Mouse (Mus musculus) hindbrain, embryonic 11.5 days (tissue): ENCODE measurements around the gene Bmp8a. TPM values are rescaled to one million over a fixed set of nuclear protein-coding genes. Genes with fewer than 3 reads are reported as not detected.
A peak's percentile ranks its signal among the peaks of the same experiment; 100 is the strongest.

Experiments
- ATAC-seq: fragments of 200-750 bp; cut with Nextera tagmentation; 2 replicates; pipeline ENCODE4 v1.8.0; 2017; ENCODE audit warnings: mild to moderate bottlenecking, moderate TSS enrichment, moderate library complexity; ENCODE audit not compliant: low FRiP score
- DNase-seq: peaks from one replicate; pipeline ENCODE4 v3.0.0-alpha.2; 2015; ENCODE audit warnings: low spot score
- H3K27ac ChIP-seq: fragments of 300-500 bp; sonication (generic); 2 replicates; pipeline ENCODE4 v1.5.1; 2014; ENCODE audit warnings: mild to moderate bottlenecking, low read depth, low read length
- H3K27me3 ChIP-seq: fragments of 300-500 bp; sonication (generic); 2 replicates; pipeline ENCODE4 v1.6.1; 2014; ENCODE audit warnings: mild to moderate bottlenecking, low read length, moderate library complexity, mixed read lengths; ENCODE audit not compliant: control insufficient read depth, insufficient read depth
- H3K36me3 ChIP-seq: fragments of 300-500 bp; sonication (generic); 2 replicates; pipeline ENCODE4 v1.6.1; 2014; ENCODE audit warnings: mild to moderate bottlenecking, low read length, moderate library complexity, mixed read lengths; ENCODE audit not compliant: control insufficient read depth, insufficient read depth
- H3K4me1 ChIP-seq: fragments of 300-500 bp; sonication (generic); replicated peaks from 2 replicates; pipeline ENCODE4 v1.6.1; 2014; ENCODE audit warnings: low read length, mixed read lengths; ENCODE audit not compliant: control insufficient read depth, insufficient read depth
- H3K4me2 ChIP-seq: fragments of 300-500 bp; sonication (generic); replicated peaks from 2 replicates; pipeline ENCODE4 v1.6.1; 2014; ENCODE audit warnings: mild to moderate bottlenecking, low read depth, low read length
- H3K4me3 ChIP-seq: fragments of 300-500 bp; sonication (generic); 2 replicates; pipeline ENCODE4 v1.5.1; 2014; ENCODE audit warnings: low read depth, low read length
- H3K9ac ChIP-seq: fragments of 300-500 bp; sonication (generic); 2 replicates; pipeline ENCODE4 v1.6.1; 2014; ENCODE audit warnings: low read depth, low read length
- H3K9me3 ChIP-seq: fragments of 300-500 bp; sonication (generic); 2 replicates; pipeline ENCODE4 v1.6.1; 2016; ENCODE audit warnings: low read length; ENCODE audit not compliant: control insufficient read depth
- WGBS: fragments of 180-500 bp; shearing (Covaris S2); extraction: QIAGEN DNeasy Blood & Tissue Kit; methylation state at CpG from one replicate; pipeline ENCODE4 v1.1.7; 2014; 5-methylcytosine and 5-hydroxymethylcytosine counted together
- polyA plus RNA-seq: library from polyadenylated mRNA; unstranded; fragments of >200 nt; fragmentation: Nextera tagmentation; extraction: Ambion mirVana; gene quantifications from 2 replicates; pipeline ENCODE4 v1.2.1, GENCODE M21; 2014

Bmp8a gene
- polyA plus RNA-seq, 1 experiment from 2014 or later: 0.06 TPM

DNA sequence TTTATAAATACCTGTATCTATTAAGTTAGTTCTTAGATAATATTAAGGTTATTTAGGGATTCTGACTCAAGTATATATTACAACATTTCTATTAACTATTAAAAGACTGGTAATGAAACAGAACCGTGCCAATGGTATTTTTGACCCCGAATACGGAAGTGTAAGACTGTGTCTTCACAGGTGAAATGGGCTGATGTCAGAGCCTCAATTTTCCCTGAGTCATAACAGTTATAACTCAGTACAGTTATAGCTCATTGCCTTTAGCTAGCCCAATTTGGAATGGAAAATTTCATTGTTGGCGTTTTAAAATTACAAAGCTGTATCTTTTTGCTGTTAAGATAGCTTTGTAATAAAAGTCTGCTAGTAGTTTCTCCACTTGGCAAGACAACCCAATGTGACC is 20.5 kb upstream of the Bmp8a start:
- no peak overlapping the region for H3K27ac ChIP-seq
- no peak overlapping the region for H3K4me3 ChIP-seq
- no peak for DNase-seq
- 96% methylated on average over 4 of the region's 4 CpGs for WGBS
- H3K36me3 ChIP-seq: peaks cover 26% of the 10 kb centered on the region
- ATAC-seq: no peak
- no peak overlapping the region for H3K9ac ChIP-seq
- no peaks in the 10 kb centered on the region for H3K4me1 ChIP-seq
- H3K9me3 ChIP-seq: no peaks in the 10 kb centered on the region
- no peak overlapping the region for H3K4me2 ChIP-seq
- H3K27me3 ChIP-seq: no peaks in the 10 kb centered on the region

DNA sequence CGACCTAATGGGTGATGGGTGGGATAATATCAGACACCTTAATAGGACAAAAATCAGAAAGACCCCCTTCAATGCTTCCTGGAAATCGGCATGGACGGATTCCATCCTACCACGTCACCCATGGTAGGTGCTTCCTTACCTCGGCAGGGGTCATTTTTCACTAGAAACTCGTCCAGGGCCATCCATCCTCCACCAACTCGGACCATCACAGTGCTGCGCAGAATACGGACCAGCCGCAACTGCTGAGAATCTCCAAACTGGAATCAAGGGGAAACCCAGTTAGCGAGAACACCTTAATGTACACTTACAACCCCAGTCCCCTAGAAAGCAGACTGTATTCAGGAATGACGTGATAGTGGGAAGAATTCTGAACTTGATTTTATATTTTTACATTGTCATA is 17.7 kb upstream of the Bmp8a start:
- DNase-seq: no peak
- H3K36me3 ChIP-seq: peaks cover 21% of the 10 kb centered on the region; the same call in 1 of the 2 replicates
- no peaks in the 10 kb centered on the region for H3K9me3 ChIP-seq
- no peak overlapping the region for H3K4me2 ChIP-seq
- no peak for ATAC-seq
- no peaks in the 10 kb centered on the region for H3K4me1 ChIP-seq
- no peak overlapping the region for H3K27ac ChIP-seq
- WGBS: 93% methylated on average over 12 of the region's 12 CpGs
- H3K27me3 ChIP-seq: no peaks in the 10 kb centered on the region
- no peak overlapping the region for H3K4me3 ChIP-seq
- H3K9ac ChIP-seq: no peak overlapping the region

DNA sequence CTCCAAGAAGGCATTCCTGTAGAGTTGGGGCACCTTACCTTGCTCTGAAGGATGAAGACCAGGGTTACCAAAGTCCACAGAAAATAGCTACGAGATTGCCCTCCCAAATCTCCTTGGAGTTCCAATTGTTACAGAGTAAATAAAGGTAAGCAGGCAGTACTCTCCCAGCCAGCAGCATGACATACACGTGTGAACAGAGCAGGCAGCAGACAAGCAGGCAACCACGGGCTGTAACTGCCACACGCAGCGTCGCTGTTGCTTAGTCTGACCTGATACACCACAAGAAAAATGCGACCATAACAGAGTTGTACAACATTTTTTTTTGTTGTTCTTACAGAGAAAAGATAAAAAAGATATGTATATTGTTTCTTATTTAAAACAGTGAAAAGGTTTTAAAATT is 15.6 kb upstream of the Bmp8a start:
- Histone ChIP-seq H3K4me3 (no peak overlapping the region), H3K27me3 (no peaks in the 10 kb centered on the region), H3K4me1 (no peaks in the 10 kb centered on the region), H3K9ac (no peak overlapping the region), H3K4me2 (no peak overlapping the region), H3K9me3 (no peaks in the 10 kb centered on the region), H3K27ac (no peak overlapping the region), H3K36me3 (peaks cover 27% of the 10 kb centered on the region)
- WGBS: 93% methylated on average over 7 of the region's 7 CpGs
- DNase-seq (no peak), ATAC-seq (no peak)

DNA sequence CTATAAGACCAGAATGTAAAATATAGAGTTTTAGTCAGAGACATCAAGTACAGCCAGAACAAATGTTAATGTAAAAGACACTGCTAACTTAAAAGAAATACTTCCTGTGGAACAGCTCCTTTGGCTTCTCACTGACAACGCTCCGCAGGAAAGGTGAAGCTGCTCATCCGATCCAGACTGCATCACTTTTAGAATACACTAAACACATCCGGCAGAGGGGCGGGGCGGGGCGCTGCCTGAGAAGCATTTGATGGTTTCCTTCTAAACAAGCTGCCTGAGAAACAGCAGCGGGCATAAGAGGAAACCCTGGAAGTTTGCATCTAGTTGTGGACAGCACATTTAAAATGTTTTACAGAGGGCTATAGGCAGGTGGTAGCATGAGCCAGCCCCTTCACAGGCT is 12.9 kb upstream of the Bmp8a start:
- no peak overlapping the region for H3K4me2 ChIP-seq
- peaks cover 31% of the 10 kb centered on the region for H3K36me3 ChIP-seq
- ATAC-seq: no peak
- H3K4me3 ChIP-seq: no peak overlapping the region
- H3K9ac ChIP-seq: no peak overlapping the region
- H3K4me1 ChIP-seq: no peaks in the 10 kb centered on the region
- no peak for DNase-seq
- 91% methylated on average over 8 of the region's 8 CpGs for WGBS
- no peak overlapping the region for H3K27ac ChIP-seq
- no peaks in the 10 kb centered on the region for H3K9me3 ChIP-seq
- no peaks in the 10 kb centered on the region for H3K27me3 ChIP-seq

DNA sequence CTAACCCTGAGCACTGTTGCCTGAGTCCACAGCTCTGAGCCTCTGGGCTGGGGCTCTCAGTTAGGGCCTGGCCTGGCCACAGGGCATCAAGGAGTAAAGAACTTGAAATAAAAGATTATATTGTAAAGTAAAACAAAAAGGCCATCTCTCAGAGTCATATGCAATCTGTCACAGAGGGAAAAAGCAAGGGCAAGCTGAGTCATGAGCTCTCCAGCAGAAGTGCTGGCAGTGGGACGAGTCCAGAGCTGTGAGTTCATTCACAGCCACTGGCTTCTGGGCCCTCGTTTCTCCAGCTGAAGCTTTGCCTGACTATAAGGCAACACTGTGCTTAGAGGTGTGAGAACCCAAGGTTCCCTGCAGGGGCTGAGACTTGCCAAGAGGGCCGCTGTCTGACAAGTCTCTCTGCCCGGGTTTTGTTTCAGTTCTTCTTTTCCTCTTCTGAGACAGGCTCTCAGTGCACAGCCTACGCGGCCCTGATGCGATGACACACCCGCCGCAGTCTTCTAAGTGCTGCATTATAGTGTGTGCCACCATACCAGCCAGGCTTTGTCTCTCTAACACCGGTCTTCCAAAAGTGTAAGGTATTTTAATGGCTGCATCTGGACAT is 10.3 kb upstream of the Bmp8a start:
- WGBS: 91% methylated on average over 10 of the region's 10 CpGs
- Histone ChIP-seq H3K9ac (no peak overlapping the region), H3K36me3 (peaks cover 26% of the 10 kb centered on the region), H3K27me3 (no peaks in the 10 kb centered on the region), H3K4me1 (no peaks in the 10 kb centered on the region), H3K4me2 (no peak overlapping the region), H3K9me3 (no peaks in the 10 kb centered on the region), H3K27ac (no peak overlapping the region), H3K4me3 (no peak overlapping the region)
- no peak for DNase-seq
- ATAC-seq: no peak

GRCm38 (mm10) chr4:123343471-123343789 is 378 bp upstream of the Bmp8a start:
- Histone ChIP-seq H3K27ac (no peak overlapping the region), H3K4me3 (peak overlapping the region; percentile 49), H3K4me1 (no peaks in the 10 kb centered on the region; the same call in 1 of the 2 replicates), H3K4me2 (peak overlapping the region; percentile 95), H3K27me3 (peaks cover 41% of the 10 kb centered on the region), H3K9ac (no peak overlapping the region), H3K36me3 (0 out of 2 replicates have a peak, but pooled peaks cover 2% of the 10 kb centered on the region), H3K9me3 (no peaks in the 10 kb centered on the region)
- DNase-seq (peak; percentile 21), ATAC-seq (no peak)
- 8% methylated on average over 6 of the region's 6 CpGs for WGBS

DNA sequence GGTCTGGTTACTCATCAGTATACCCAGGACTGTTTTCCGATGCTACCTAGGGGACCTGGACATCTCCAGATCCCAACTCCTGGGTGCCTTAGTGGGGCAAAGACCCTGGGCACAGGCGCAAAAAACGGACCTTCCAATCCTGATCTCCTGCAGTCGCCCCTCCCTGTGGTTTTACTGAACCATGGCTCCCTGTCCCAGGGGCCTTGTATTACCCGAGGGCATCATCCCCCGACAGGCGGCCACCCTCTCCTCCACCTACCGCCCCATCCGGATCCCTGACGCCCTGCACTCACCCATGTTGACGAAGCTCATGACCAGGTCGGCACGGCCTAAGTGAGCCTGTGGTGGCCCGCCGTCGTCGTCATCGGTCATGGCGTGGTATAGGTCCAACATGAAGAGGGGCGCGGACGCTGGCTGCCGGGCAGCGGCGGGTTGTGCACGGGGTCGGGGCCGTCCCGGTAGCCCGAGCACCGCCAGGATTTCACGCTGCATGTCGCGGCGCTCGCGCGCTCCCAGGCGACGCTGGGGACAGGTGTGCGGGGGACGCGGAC is 886 bp downstream of the Bmp8a start:
- H3K9ac ChIP-seq: peak overlapping the region; percentile 47; the same call in 1 of the 2 replicates
- no peaks in the 10 kb centered on the region; the same call in 1 of the 2 replicates for H3K4me1 ChIP-seq
- H3K36me3 ChIP-seq: no peaks in the 10 kb centered on the region
- ATAC-seq: peak; percentile 37
- 3% methylated on average over 43 of the region's 43 CpGs for WGBS
- H3K27me3 ChIP-seq: peaks cover 41% of the 10 kb centered on the region
- no peak overlapping the region for H3K27ac ChIP-seq
- DNase-seq: no peak
- peak overlapping the region; percentile 49 for H3K4me3 ChIP-seq
- no peaks in the 10 kb centered on the region for H3K9me3 ChIP-seq
- peak overlapping the region; percentile 95 for H3K4me2 ChIP-seq

- no peak for ATAC-seq
- peaks cover 41% of the 10 kb centered on the region for H3K27me3 ChIP-seq
Observed at GRCm38 (mm10) chr4:123340232-123340631, 2.8 kb downstream of the Bmp8a start.

GRCm38 (mm10) chr4:123337693-123338092 is 5.4 kb downstream of the Bmp8a start:
- no peak overlapping the region for H3K9ac ChIP-seq
- no peak for ATAC-seq
- H3K4me1 ChIP-seq: no peaks in the 10 kb centered on the region
- H3K27ac ChIP-seq: no peak overlapping the region
- no peak overlapping the region for H3K4me2 ChIP-seq
- no peak overlapping the region for H3K4me3 ChIP-seq
- no peaks in the 10 kb centered on the region for H3K36me3 ChIP-seq
- no peaks in the 10 kb centered on the region for H3K9me3 ChIP-seq
- no peak for DNase-seq
- peaks cover 26% of the 10 kb centered on the region for H3K27me3 ChIP-seq
- WGBS: 90% methylated on average over 4 of the region's 4 CpGs

More at GRCm38 (mm10) chr4:123340232-123340631, 2.8 kb downstream of the Bmp8a start:
- Histone ChIP-seq H3K36me3 (no peaks in the 10 kb centered on the region), H3K4me2 (no peak overlapping the region), H3K27ac (no peak overlapping the region), H3K9ac (no peak overlapping the region), H3K4me3 (no peak overlapping the region), H3K9me3 (no peaks in the 10 kb centered on the region), H3K4me1 (no peaks in the 10 kb centered on the region; the same call in 1 of the 2 replicates)
- whole genome bisulfite sequencing: 83% methylated on average over 5 of the region's 5 CpGs
- DNase-seq: no peak
